Mouse (Mus musculus) MEL (cell line): ENCODE measurements around the gene Ptpn14. TPM values are rescaled to one million over a fixed set of nuclear protein-coding genes. Genes with fewer than 3 reads are reported as not detected.

ENCODE experiments used
- DNase-seq: peaks from one replicate; pipeline ENCODE4 v3.0.0; 2011; ENCODE audit warnings: low read depth, low spot score
- H3K27ac ChIP-seq: 2 replicates; pipeline ENCODE4 v1.5.1; 2012; ENCODE audit warnings: low read depth, mild to moderate bottlenecking, control low read depth, low read length, moderate library complexity; ENCODE audit not compliant: control insufficient read depth
- H3K27me3 ChIP-seq, 2 experiments: fragments of 150-350 bp in 1 of 2; sonication (generic) in 1 of 2; 2 replicates each; pipeline ENCODE4 v1.6.1; 2012; ENCODE audit warnings: low read length in 2 of 2, mild to moderate bottlenecking in 2 of 2, improper control_type of control experiment in 1 of 2, moderate library complexity in 1 of 2; ENCODE audit not compliant: insufficient read depth in 2 of 2, control insufficient read depth in 1 of 2
- H3K36me3 ChIP-seq, 2 experiments: 2 replicates each; pipeline ENCODE4 v1.6.1; 2012 to 2014; ENCODE audit warnings: low read length in 2 of 2, improper control_type of control experiment in 1 of 2, inconsistent platforms in 1 of 2, mild to moderate bottlenecking in 1 of 2; ENCODE audit not compliant: insufficient read depth in 2 of 2, control insufficient read depth in 1 of 2
- H3K4me1 ChIP-seq, 2 experiments: fragments of 150-350 bp in 1 of 2; sonication (generic) in 1 of 2; 2 replicates each; pipeline ENCODE4 v1.6.1; 2012; ENCODE audit warnings: low read length in 2 of 2, improper control_type of control experiment in 1 of 2, mild to moderate bottlenecking in 1 of 2; ENCODE audit not compliant: insufficient read depth in 2 of 2, control insufficient read depth in 1 of 2
- H3K4me3 ChIP-seq, 2 experiments: fragments of 150-350 bp in 1 of 2; sonication (generic) in 1 of 2; 2 replicates each; pipeline ENCODE4 v1.5.1; 2012; ENCODE audit warnings: low read depth in 2 of 2, low read length in 2 of 2, mild to moderate bottlenecking in 2 of 2, moderate library complexity in 2 of 2, control low read depth in 1 of 2, improper control_type of control experiment in 1 of 2; ENCODE audit not compliant: control insufficient read depth in 1 of 2, insufficient read depth in 1 of 2
- H3K79me2 ChIP-seq: 2 replicates; pipeline ENCODE4 v1.6.1; 2012; ENCODE audit warnings: mild to moderate bottlenecking, low read length, moderate library complexity; ENCODE audit not compliant: control insufficient read depth, poor library complexity, insufficient read depth
- H3K9ac ChIP-seq: 2 replicates; pipeline ENCODE4 v1.6.1; 2012; ENCODE audit warnings: low read depth, mild to moderate bottlenecking, control low read depth, low read length, moderate library complexity; ENCODE audit not compliant: control insufficient read depth, poor library complexity, severe bottlenecking
- H3K9me3 ChIP-seq: fragments of 150-350 bp; sonication (generic); replicated peaks from 2 replicates; pipeline ENCODE4 v1.6.1; 2012; ENCODE audit warnings: mild to moderate bottlenecking, low read length, improper control_type of control experiment, moderate library complexity; ENCODE audit not compliant: insufficient read depth
- CHD2 ChIP-seq: IDR thresholded peaks from 2 replicates; pipeline ENCODE4 v1.6.1; 2011; ENCODE audit warnings: low read length, improper control_type of control experiment
- MAX ChIP-seq: IDR thresholded peaks from 2 replicates; pipeline ENCODE4 v1.6.1; 2011; ENCODE audit warnings: low read length, improper control_type of control experiment
- MXI1 ChIP-seq: IDR thresholded peaks from 2 replicates; pipeline ENCODE4 v1.6.1; 2011; ENCODE audit warnings: mild to moderate bottlenecking, low read depth, low read length, improper control_type of control experiment
- NELFE ChIP-seq: IDR thresholded peaks from 2 replicates; pipeline ENCODE4 v1.6.1; 2011; ENCODE audit warnings: low read depth, low read length, improper control_type of control experiment
- NRF1 ChIP-seq: IDR thresholded peaks from 2 replicates; pipeline ENCODE4 v1.6.1; 2014; ENCODE audit warnings: low read depth, mild to moderate bottlenecking, inconsistent platforms, low read length, improper control_type of control experiment, moderate library complexity; ENCODE audit not compliant: poor library complexity, insufficient read depth, severe bottlenecking
- RAD21 ChIP-seq: IDR thresholded peaks from 2 replicates; pipeline ENCODE4 v1.6.1; 2011; ENCODE audit warnings: mild to moderate bottlenecking, low read depth, low read length, improper control_type of control experiment
- TBP ChIP-seq: IDR thresholded peaks from 2 replicates; pipeline ENCODE4 v1.8.0; 2011; ENCODE audit warnings: low read depth, low read length, improper control_type of control experiment
- UBTF ChIP-seq: IDR thresholded peaks from 2 replicates; pipeline ENCODE4 v1.6.1; 2012; ENCODE audit warnings: low read depth, mild to moderate bottlenecking, inconsistent platforms, low read length, improper control_type of control experiment, moderate library complexity, borderline replicate concordance; ENCODE audit not compliant: insufficient read depth
- USF2 ChIP-seq, 2 experiments: IDR thresholded peaks; 2 replicates each; pipeline ENCODE4 v1.6.1; 2011 to 2012; ENCODE audit warnings: improper control_type of control experiment in 2 of 2, low read length in 2 of 2, borderline replicate concordance in 1 of 2, inconsistent platforms in 1 of 2, low read depth in 1 of 2, mild to moderate bottlenecking in 1 of 2; ENCODE audit not compliant: insufficient read depth in 1 of 2
- ZC3H11A ChIP-seq: IDR thresholded peaks from 2 replicates; pipeline ENCODE4 v1.6.1; 2012; ENCODE audit warnings: low read depth, mild to moderate bottlenecking, inconsistent platforms, low read length, improper control_type of control experiment
- ZMIZ1 ChIP-seq: IDR thresholded peaks from 2 replicates; pipeline ENCODE4 v1.6.1; 2012; ENCODE audit warnings: low read depth, mild to moderate bottlenecking, inconsistent platforms, low read length, improper control_type of control experiment, moderate library complexity
- polyA plus RNA-seq, 2 experiments: library from polyadenylated mRNA; stranded (reverse) in 1 of 2; unstranded in 1 of 2; fragments of >175 nt in 1 of 2; fragments of >200 nt in 1 of 2; gene quantifications; 2 replicates each; pipeline versions ENCODE4 v1.2.1 to v1.2.4; 2012; ENCODE audit warnings: low replicate concordance in 2 of 2, low read depth in 1 of 2; ENCODE audit not compliant: insufficient read length in 2 of 2, insufficient read depth in 1 of 2, missing spikeins in 1 of 2
- total RNA-seq: library from RNA; depleted of rRNA; stranded (reverse); fragments of 300-350 nt; gene quantifications from 2 replicates; pipeline ENCODE4 v1.2.3, GENCODE M21; 2012

The Ptpn14 gene
- total and polyA plus RNA-seq, 3 experiments = 0.62 to 1.0 TPM; not detected in 1

GRCm38 (mm10) chr1:189779226-189779625 lies 51.2 kb downstream of the Ptpn14 start:
- H3K4me1 ChIP-seq = no peaks in the 10 kb centered on the region
- H3K27me3 ChIP-seq = no peaks in the 10 kb centered on the region
- H3K36me3 ChIP-seq = no peaks in the 10 kb centered on the region
- H3K4me3 ChIP-seq = no peak overlapping the region
- no peaks in the 10 kb centered on the region for H3K79me2 ChIP-seq
- H3K9me3 ChIP-seq = no peaks in the 10 kb centered on the region
- H3K9ac ChIP-seq = no peak overlapping the region
- TF ChIP-seq CHD2 (no peak), ZMIZ1 (no peak)
- no peak overlapping the region for H3K27ac ChIP-seq
- no peak for DNase-seq

DNA sequence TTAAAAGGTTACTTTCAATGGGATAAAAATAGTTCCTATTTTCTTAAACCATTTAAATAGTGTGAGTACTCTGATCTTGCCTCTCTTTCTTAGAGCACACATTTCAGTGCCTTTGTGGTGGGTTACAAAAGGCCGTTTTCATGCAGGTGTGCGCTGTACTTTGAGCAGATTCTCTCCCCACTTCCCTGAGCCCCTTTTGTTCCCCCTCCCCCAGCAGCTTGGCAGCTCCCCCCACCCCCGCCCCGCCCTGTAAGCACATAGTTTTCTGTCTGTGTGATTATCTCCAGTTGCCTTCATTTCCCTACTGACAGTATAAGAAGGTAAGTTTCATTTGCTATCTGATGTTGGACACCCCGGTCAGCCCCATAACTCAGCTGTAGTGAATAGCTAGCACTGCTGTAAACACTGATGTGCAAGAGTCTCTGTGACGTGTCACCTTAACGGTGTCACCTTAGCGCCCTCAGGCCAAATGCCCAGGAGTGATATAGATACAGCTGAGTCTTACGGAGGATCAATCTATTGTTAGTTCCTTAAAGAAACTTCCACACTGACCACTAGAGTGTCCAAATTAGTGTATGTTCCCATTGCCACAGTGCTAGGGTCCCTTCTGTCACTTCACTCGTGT lies 53.8 kb downstream of the Ptpn14 start:
- no peaks in the 10 kb centered on the region for H3K27me3 ChIP-seq
- TF ChIP-seq ZC3H11A (no peak), MXI1 (no peak)
- no peak overlapping the region for H3K4me3 ChIP-seq
- no peaks in the 10 kb centered on the region for H3K9me3 ChIP-seq
- no peak overlapping the region for H3K9ac ChIP-seq
- no peak for DNase-seq
- no peak overlapping the region for H3K27ac ChIP-seq
- no peaks in the 10 kb centered on the region for H3K36me3 ChIP-seq
- H3K79me2 ChIP-seq = no peaks in the 10 kb centered on the region
- no peaks in the 10 kb centered on the region for H3K4me1 ChIP-seq

DNA sequence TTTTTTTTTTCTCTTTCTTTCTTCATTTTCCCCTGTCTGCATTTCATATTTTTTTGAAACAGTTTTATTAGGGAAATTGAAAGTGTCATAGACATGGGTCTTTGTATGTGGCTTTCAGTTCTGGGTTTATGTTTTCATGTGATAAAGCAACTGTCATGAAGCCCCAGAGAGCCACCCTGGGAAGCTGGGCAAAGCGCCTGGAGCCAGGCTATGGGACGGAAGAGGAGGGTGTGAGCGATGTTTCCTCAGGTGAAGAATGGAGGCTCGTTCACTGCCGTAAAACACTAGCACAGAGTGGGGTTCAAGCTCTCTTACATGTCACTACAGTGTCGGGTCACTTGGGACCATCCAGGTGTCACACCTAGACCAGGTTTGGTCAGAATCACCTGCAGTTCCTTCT lies 54.6 kb downstream of the Ptpn14 start:
- no peak overlapping the region for H3K9ac ChIP-seq
- no peaks in the 10 kb centered on the region for H3K79me2 ChIP-seq
- H3K36me3 ChIP-seq = no peaks in the 10 kb centered on the region
- H3K27me3 ChIP-seq = no peaks in the 10 kb centered on the region
- H3K27ac ChIP-seq = no peak overlapping the region
- no peaks in the 10 kb centered on the region for H3K9me3 ChIP-seq
- H3K4me3 ChIP-seq = no peak overlapping the region
- no peak for TF ChIP-seq CHD2
- no peak for TF ChIP-seq NRF1
- no peak for TF ChIP-seq NELFE
- no peak for TF ChIP-seq USF2 (IDR thresholded peaks at IDR 0.05; ENCODE audit: borderline replicate concordance in 1 of 2, insufficient read depth in 1 of 2, low read depth in 1 of 2, low read length in 2 of 2)
- TF ChIP-seq RAD21 = no peak
- no peak for TF ChIP-seq MAX
- TF ChIP-seq UBTF = no peak
- no peak for TF ChIP-seq TBP
- DNase-seq = no peak
- H3K4me1 ChIP-seq = no peaks in the 10 kb centered on the region
